Mouse (Mus musculus): ENCODE results near the gene Txndc17.

Txndc17 gene

DNA sequence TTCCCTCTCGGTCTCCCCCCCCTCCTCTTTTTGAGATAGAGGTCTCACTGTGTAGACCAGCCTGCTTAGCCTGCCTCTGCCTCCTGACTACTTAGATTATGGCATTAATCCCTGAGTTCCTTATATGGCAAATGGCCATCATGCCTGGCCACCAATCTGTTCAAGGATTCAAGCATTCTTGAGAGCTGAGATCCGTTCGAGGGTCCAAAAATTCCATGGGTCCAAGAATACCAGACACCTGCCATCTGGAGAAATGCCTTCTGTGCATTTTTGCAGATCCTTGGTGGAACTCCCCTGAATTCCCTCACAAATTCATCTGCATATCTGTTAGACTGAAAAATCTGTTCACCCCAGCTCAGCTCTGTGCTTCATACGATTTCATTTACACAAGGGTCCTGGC, 16.1 kb downstream of the Txndc17 start:
- DNase-seq (ENCODE audit: low spot score in 2 of 2) = no peak

- DNase-seq (ENCODE audit: low spot score in 2 of 2) = peak; percentile 60 to 70
Measured at GRCm38 (mm10) chr11:72224865-72225264, 17.5 kb downstream of the Txndc17 start.

GRCm38 (mm10) chr11:72226020-72226791, 18.9 kb downstream of the Txndc17 start:
- DNase-seq (ENCODE audit: low spot score in 2 of 2) = no peak

DNA sequence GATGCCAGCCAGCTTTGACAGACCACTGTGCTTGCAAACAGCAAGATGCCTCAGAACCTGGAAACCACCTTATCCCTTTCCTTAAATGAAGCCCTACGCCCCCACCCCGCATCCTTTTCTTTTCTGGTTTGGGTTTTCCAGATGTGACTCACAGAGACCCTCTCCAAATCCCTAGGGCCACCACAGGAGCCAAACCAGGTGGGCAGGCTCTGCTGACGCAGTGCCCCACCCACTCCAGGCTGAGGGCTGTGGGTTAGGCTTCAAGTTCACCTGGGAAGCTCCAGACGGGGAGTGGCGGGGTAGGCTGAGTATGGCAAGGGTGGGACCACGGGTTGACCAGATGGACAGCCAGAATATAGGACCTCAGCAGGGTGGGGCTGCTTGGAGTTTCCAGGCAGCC, 19.6 kb downstream of the Txndc17 start:
- DNase-seq (ENCODE audit: low spot score in 2 of 2) = no peak

GRCm38 (mm10) chr11:72228513-72228912, 21.2 kb downstream of the Txndc17 start:
- no peak for DNase-seq (ENCODE audit: low spot score in 2 of 2)

- no peak for DNase-seq (ENCODE audit: low spot score in 2 of 2)
Measured at GRCm38 (mm10) chr11:72232068-72232467, 24.7 kb downstream of the Txndc17 start.

DNA sequence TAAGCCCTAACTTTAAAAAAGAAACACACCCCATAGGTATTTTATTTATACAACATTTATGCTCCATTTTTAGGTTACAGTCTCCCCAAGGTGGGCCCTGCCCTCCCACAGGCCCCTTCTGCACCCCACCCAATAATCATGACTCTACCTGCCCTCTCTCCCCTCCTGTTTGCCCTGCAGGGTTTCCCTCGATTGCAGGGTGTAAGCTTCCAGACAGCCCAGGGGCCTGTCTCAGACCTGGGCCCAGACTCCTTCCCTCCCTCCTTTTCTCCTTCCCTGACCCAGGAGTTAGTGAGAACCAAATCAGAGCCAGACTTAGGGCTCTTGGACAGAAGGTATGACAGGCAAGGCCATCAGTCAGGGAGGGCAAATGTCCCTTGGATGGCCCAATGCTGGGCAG, 25.6 kb downstream of the Txndc17 start:
- no peak for DNase-seq (ENCODE audit: low spot score in 2 of 2)

DNA sequence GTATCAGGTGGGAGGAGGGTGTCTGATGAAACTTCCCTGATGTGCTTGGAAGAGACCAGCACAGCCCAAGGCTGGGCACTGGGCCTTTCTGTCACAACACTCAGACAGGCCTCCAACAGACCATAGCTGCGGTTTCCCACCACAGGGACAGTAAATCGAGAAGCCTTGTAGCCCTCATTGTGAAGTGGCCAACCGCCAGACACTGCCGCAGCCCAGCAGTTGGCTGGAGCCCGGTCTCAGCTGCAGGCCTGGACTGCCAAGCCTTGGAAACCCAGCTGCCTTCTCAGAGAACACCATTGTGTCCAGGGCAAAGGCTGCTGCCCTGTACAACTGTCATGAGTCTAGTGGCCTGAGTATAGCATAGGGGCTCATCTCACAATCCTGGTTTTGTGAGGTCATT, 26.7 kb downstream of the Txndc17 start:
- DNase-seq (ENCODE audit: low spot score in 2 of 2) = no peak

GRCm38 (mm10) chr11:72240062-72240860, 32.9 kb downstream of the Txndc17 start:
- DNase-seq (ENCODE audit: low spot score in 2 of 2) = no peak

GRCm38 (mm10) chr11:72245196-72245753, 37.9 kb downstream of the Txndc17 start:
- no peak for DNase-seq (ENCODE audit: low spot score in 2 of 2)

DNA sequence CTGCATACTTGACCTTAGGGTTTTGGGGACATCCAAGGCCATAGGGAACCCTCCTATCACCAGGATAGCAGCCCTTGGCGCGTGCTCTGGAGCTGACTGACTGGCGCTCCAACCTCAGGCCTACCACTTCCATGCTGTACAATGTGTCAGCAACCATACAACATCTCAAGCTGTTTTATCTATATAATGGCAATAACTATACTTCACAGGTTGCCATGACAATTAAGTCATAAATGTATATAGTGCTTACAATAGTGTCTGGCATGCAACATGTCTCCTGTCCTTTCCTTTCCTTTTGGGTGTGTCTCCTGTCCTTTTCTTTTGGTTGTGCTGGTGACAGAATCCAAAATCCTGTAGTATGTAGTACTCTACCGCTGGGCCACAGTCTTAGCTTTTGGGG, 48.3 kb downstream of the Txndc17 start:
- DNase-seq (ENCODE audit: low spot score in 2 of 2) = no peak

DNA sequence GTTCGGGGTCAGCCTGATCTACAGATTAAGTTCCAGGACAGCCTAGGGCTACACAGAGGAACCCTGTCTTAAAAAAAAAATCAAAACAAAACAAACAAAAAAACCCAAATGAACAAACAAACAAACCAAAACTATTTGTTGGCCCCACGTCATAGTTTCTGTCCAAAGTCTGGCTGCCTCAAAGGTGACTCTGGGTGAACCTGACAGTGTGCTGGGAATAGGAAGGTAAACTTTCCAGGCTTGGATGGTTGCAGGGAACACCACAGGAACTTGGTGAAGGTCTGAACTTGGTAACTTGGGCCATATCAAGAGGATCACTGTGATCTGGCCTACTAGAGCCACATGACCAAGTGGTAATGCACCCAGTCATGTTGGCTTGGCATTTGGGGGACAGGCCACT, 49.1 kb downstream of the Txndc17 start:
- no peak for DNase-seq (ENCODE audit: low spot score in 2 of 2)
